Mouse (Mus musculus) right cerebral cortex, adult 18-20 months (tissue): ENCODE measurements around the gene Ppfibp2.

Experiments
- DNase-seq: peaks from one replicate; pipeline ENCODE4 v3.0.0; 2022; ENCODE audit warnings: mixed read lengths

The Ppfibp2 gene

DNA sequence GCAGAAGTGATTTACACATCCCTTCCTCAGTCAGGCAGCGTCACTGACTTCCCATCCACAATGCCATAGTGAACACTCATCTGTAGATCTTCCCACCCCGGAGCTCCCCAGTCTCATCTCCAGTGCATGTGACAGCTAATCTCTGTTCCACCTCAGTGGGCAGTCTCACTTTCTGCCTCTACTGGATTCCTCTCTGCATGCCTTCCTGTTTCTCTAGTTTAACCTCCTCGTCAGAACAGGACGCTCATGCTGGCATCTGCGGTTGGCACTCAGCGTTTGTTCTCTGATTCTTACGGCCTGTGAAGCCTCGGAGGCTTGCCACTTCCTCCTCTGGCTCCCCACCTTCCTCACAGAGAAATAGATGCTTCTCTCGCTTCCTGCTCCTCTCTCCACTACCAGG lies 112.6 kb downstream of the Ppfibp2 start:
- DNase-seq = no peak

DNA sequence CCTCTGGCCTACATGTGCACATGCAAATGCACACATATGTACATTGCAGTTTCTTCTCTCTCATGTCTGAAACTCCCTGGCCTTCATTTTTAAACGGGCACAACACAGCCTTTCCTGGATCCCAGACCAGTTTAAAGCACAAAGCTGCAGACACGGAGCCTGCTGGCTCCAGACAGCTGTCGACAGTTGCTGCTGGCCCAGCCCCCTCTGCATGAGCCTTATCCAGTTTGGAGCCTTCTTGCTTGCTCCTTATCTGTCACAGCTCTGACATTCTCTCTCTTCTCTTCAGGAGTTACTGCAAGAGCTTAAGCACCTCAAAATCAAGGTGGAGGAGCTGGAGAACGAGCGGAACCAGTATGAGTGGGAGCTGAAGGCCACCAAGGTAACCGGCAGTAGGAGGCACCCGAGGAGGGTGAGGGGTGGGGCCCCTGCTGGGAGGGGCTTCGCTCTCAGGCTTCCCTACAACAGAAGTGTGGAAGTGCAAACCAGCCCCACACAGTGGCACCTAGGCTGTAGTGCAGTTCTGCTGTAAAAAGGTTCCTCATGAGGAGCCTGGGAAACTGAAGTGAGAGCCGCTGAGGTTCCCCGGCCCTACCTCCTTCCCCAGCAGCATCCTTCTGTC lies 113.6 kb downstream of the Ppfibp2 start:
- peak; percentile 80 for DNase-seq

DNA sequence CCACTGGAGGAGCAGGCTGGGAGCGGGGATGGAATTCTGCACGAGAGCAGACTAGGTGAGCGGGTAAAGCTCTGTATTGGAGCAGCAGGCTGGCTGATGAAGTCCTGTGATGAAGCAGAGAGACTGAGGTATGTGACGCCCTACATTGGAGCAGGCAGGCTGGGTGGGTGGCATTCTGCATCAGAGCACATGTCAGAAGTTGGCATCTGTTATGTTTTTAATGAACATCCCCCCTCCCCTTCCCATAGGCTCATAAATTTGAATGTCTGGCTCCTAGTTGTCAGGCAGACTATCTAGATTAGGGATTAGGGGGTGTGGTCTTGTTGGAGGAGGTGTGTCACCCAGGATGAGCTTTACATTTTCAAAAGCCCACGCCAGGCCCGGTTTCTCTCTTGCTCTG lies 117.7 kb downstream of the Ppfibp2 start:
- no peak for DNase-seq

DNA sequence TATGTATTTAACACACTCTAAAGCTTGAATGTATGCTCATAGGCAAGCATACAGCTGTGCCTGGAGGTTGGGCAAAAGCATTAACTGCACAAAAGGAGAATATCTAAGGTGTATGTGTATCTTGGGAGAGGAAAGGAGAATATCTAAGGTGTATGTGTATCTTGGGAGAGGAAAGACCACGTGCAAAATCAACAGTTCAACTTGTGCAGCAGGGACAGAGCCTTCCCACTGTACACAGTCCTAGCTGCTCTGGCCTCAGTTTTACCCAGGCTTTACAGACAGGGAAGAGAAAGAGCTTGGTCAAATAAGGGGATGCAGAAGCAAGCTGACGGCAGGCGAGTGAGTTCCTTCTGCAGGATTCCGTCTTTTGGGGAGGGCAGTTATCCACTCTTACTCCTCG lies 119.1 kb downstream of the Ppfibp2 start:
- DNase-seq = no peak

DNA sequence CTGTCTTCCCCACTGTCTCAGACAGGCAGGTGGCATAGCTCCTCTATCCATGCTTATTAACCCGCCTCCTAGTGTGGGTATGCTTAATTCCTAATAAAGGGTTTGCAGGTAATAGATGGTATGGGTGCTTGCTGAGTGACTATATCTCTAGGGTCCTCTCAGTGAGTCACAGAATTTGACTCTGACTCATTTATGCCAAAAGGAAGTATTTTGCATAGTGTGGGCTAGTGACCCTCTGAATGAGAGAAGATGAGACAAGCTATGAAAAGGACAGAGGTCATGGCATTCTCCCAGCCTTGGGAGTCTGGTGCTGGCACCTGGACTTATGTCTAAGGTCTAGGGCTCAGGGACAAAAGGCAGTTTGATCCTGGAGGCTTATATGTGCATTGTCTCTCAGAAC lies 125.8 kb downstream of the Ppfibp2 start:
- DNase-seq = no peak

DNA sequence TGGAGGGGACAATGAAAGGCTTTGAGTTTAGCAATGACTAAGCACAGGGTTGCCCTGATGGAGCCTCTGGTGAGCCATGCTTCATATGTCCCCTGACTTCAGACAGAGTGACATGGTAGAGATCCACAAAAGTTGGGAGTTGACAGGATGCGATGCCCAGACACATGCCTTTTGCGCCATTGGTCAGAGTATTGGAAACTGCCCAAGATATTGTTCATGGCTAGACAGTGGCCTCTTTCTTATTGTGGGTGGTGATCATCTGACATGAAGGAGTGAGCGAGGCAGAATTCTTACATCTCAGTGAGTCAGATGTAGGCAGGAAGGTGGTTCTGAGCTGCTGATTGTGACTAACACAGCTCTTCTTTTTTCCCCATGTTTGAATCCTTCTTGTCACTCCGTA lies 127.5 kb downstream of the Ppfibp2 start:
- no peak for DNase-seq

DNA sequence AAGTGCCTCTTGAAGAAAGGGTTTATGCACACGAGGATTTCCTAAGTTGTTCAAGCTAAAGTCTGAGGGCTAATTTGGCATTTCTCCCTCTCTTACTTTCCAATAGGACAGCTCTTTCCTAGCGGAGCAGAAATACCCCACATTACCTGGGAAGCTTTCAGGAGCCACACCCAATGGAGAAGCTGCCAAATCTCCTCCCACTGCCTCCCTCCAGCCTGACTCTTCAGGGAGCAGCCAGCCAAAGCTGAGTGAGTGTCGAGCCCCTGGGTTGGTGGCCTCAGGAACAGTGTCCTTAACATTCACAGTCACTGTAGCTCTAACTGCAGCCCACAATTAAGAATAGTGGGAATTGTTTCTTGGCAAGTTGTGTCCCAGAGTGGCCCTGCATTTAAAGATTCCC lies 132.5 kb downstream of the Ppfibp2 start:
- DNase-seq = no peak

DNA sequence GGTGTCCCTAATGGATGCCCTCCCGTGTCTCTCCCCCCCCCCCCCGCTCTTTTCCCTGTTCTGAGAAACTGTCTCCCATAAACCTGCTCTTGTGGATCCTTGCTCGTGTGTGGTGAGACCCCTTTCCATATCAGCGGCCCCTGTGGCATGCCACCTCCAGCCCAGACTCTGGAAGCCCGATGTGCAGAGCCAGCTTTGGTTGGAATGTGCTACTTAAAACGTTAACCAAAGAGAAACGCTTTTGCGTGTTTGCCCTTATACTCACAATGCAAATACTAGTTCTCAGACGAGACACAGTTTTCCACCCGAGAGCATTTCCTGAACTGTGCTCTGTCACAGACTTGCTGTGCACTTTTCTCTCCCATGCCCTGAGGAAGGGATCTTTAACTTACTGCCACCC lies 135.6 kb downstream of the Ppfibp2 start:
- no peak for DNase-seq

DNA sequence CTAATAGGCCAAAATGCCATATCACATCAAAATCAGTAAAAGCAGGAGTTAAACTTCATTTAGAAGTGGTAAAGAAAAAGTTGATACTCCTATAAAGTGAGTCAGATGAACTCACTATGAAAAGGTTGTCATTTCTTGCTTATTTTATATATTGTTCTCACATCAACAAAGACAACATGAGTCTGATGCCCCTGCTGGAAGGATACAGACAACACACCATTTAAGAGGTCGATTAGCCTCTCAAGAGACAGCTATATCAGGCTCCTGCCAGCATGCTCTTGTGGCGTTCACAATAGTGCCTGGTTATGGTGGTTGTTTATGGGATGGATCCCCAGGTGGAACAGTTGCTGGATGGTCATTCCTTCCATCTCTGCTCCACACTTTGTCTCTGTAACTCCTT lies 138.2 kb downstream of the Ppfibp2 start:
- DNase-seq = no peak

DNA sequence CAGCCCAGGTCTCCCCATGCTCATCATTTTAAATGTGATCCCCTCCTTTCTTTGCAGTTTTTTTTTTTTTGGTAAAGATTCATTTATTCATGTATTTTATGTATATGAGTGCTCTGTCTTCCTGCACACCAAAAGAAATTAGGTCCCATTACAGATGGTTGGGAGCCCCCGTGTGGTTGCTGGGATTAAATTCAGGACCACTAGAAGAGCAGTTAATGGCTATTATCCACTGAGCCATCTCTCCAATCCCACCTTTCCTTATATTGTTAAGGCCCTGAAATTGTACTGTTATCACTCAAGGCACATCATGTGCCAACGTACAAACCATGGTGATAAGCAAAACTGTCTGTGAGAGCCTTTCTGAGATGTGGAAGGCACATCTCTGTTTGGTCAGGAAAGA lies 143.7 kb downstream of the Ppfibp2 start:
- DNase-seq = no peak

DNA sequence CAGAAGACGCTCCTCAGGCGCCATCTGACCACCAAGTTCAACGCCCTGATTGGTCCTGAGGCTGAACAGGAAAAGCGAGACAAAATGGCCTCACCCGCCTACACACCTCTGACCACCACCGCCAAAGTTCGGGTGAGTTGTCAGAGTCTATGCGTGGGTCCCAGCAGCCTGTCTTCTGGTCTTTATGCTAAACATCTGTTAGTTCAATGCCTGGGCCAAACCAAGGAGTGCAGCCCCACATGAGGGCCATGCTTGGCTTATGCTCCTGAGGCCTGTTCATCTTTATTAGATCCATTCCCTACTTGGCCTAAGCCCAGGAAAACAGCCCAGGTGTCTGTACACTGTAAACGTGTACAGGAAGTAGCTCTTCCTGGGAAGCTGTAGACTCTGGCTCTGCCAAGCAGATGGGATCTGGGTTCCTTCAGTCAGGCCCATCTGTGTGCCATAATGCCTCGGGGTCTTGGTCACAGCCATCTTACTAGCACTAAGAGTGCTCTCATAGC lies 148.0 kb downstream of the Ppfibp2 start:
- DNase-seq = no peak

DNA sequence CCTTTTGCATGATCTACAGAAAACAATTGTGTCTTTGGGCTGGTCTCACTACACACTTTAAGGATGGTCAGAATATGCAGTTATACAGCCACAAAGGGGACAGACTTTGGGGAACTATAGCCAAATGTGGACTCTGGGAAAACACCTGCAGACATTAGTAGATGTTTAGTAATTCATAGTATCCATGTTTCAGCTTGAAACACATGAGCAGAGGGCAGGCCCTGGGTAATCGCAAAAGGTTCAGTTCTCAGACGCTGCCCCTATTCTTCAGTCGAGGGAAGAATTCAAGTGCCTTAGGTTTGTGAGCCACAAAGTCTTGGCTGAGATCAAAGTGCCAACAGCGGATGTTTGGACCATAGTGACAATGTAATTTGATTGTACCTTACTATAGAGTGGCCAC lies 149.4 kb downstream of the Ppfibp2 start:
- no peak for DNase-seq

DNA sequence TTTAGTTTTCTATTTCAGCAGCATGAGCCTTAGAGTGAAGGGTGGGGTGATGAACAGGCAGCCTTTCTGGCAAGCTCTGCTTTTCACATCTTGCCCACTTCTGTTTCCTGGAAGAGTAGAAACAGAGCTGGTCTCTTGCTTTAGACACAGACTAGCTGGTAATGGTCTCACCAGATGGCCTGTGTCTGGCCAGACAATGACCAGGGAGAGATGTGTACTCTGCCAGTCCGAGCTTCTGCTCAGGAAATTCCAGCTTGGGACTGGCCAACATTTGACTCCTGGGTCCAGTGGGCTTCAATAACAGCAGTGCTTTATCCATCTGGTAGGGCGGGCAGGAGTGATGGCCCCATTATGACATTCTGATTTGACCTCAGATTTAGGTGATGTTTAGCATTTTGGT lies 150.1 kb downstream of the Ppfibp2 start:
- DNase-seq = no peak

DNA sequence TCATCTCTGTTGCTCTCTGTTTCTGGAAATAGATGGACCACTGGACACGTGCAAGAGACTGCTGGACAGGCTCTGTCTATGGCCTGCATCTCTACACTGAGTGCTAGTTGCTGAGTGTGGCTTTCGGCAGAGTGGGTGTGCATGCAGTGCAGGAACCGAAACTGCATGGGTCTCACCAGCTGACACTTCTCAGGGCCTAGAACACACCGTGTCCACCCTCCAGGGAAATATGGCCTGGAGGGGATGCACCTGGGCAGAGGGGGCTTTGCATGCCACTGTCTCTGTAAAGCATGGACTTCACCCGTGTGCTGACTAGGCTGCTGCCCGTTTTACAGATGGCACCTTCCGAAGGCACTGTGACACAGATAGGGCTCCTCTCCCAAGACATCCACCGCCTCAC lies 151.0 kb downstream of the Ppfibp2 start:
- no peak for DNase-seq

DNA sequence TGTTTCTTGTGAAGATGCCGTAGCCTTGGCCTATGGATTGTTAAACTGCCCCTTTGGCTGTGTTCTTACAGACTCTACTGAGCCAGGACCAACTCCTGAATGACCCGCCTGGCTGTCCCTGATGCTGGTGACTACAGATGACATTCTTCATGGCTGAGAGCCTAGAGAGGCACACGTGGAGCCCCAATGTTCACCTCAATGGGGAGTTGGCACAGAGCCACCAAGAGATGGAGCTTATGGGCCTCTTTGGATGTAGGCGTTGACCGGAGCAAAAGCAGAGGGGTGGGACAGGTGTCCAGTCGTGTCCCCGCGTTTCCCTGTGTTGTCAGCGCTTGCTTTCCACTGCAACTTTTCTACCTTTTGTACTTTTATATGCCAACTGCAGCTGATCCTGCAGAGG lies 152.5 kb downstream of the Ppfibp2 start:
- no peak for DNase-seq

DNA sequence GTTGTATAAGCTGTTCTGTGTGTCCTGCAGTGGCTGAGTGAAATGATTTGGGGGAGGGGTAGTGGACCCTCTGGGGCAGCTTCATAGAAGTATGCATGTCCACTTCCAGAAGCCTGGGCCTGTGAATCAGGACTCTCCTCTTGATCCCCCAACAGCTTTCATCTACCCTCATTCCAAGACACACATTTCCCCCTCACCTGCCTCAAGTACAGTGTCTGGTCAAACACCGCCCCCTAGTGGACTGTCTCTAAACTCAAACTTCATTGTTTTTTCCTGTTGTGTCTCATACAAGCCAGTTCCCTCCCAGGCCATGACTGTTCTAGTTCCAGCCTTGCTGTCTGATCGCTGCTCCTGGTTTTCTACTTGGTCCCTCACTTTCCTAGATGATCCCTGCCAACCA lies 152.9 kb downstream of the Ppfibp2 start:
- peak; percentile 39 for DNase-seq

DNA sequence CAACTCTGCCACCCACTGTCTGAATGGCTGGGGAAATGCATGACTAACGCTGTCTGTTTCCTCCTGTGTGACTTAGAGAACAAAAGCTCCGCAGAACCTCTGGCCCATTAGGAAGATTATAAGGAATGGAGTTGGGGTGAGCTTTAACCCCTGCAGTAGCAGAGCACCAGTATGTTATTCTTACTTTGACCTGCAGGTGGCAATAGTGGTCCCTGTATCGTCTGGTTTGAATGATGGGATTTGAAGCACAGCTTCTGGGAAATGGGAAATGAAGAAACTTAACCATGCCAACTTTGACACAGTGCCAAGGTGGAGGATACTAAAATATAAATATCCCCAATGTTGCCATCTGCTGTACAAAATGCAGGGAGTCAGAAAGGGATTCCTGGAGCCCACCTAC lies 154.3 kb downstream of the Ppfibp2 start:
- peak; percentile 12 for DNase-seq

DNA sequence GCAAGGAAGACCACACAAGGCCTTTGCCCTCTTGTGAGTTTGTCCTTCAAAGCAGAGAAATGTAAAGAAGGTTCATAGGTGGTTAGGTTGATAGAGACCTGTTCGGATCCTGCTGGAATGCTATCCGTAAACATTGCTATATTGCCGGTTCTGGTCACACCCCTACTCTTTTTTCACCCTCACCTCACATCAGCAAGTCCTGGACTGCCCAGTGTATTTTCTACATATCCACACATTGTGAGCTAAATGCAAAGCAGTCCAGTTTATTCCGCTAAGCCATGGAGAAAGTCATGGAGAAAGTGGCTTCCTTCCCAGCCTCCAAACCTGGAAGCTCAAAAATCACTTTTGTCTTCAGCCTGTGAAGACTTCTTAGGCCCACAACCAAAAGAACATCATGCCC lies 154.7 kb downstream of the Ppfibp2 start:
- DNase-seq = no peak

DNA sequence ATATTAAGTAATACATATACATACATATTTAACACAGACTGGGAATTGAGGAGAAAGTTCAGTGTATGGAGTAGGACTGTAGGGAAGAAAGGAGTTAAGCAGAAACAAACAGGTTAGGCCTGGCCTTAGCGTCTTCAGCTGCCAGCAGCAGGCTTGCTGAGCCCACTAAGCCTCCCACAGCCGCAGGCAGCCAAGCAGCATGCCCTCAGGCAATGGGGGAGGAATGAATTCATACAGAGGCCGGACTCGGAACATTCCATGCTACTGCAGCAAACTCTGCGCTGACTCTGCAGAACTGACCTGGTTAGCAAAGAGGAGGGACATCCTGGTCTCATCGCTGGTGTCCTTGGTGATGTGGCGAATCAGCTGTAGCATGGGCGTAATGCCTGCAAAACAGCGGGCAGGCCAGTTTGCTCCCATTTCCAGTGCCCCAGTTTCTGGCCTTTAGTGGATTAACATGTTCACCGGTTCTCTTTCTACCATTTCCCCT lies 157.1 kb downstream of the Ppfibp2 start:
- no peak for DNase-seq

DNA sequence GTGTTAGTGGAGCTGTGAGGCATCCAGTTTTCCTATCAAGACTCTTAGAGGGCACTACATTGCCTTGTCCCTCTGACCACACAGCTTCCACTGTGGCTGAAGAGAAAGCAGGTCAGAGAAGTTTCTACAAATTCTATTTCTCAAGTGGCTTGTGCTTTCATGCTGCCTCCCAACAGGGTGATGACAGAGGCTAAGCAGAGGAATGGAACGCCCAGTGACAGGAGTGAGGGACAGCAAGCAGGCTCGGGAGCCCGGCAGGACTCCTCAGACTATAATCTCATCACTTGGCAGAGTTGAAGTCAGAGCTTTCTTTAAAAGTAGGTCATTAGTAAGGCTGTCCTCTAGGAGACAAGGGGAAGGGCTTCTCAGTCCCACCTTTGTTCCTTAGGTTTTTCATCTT lies 160.9 kb downstream of the Ppfibp2 start:
- no peak for DNase-seq

DNA sequence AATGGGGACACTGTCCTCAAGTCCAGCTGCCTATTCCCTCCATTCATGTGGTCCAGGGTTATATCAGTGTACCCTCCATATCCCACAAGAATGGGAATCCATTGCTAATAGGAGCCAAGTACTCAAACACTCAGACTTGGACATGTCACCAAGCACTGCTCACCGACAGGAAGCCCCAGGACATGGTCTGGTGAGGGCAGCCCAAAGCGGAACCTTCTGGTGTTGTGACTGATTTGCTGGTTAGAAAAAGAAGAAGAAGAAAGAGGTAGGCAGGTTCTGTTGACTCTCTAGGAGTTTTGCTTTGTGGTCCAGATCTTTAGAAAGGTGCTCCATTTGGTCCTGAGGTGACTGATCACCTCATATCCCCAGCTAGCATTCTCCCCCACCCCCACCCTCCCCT lies 161.7 kb downstream of the Ppfibp2 start:
- DNase-seq = no peak

DNA sequence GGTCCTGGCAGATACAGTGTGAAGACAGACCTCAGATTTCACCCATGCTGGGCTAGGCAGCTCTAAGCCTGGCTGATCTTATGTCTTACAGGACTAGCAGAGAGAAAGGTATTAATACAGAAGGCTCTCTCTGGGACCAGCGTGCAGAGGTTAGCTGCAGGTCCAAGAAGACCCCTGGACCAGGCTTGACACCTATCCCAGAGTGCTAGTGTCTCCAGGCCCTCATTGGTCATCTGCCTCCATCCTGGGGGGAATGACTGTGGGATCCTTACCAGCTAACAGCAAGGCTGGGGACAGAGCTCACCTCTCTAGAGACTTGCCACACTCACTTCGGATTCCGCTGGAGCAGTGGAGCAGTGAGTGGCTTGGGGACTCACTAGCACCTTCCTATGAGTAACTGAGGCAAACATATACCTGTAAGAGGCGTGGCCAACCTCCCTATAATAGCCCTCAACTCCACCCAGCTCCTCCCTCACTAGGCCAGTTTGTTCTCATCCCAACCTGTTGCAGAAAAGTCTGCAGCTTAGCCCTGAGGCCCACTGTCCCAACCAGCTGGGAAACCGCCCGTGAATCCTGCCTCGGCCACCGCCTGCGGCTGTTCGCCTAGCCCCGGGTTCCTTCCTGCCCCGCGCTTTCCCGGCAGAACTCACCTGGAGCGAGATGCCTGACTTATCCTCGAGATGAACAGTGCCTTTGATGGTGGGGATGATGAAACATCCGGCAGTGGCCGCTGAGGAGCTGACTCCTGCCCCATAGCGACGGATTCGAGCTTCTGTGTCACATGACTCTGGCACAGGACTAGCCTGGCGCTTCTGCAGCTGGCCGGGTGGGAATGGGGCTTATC lies 162.5 kb downstream of the Ppfibp2 start, which contains the start of gene Cyb5r2:
Gene Cyb5r2 (minus strand): TSS at position 725 of the 844 bp plus-strand sequence.
- peak; percentile 31 for DNase-seq

DNA sequence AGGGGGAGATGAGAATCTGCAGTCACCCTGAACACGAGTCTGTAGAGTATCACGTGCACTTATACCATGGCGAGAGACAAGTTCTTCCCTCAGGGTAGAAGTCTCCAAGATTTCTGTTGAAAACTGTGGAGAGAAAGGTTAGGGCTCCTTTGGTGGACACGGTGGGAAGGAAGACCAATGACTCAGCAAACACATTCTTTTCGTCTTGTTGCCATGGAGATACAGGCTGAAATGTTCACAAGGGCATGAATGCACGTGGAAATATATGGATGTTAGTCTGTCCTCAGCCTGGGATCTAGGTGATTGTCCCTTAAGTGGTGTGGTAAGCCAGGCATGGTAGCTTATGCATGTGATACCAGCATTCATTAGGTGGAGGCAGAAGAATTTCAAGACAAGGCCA lies 175.8 kb downstream of the Ppfibp2 start:
- DNase-seq = no peak

DNA sequence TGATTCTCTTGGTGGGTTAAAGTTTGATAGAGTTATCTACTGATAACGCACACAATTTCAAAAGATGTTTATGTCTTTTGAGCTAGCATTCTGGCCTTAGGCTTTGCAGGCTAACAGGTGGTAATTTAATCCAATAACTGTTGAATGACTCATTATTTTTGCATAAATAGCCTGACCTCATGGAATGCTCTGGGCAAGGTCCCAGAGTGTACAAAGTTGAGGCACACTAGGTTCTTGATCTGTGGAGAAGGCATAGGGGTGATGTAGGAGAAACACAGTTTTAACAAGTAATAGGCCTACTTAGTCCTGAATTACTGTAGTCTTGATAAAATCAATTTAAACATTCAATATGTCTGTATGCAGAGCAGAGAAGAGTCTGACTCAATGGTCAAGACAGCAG lies 183.2 kb downstream of the Ppfibp2 start:
- no peak for DNase-seq
